Mouse (Mus musculus): ENCODE data around the gene Caln1.

The Caln1 gene

DNA sequence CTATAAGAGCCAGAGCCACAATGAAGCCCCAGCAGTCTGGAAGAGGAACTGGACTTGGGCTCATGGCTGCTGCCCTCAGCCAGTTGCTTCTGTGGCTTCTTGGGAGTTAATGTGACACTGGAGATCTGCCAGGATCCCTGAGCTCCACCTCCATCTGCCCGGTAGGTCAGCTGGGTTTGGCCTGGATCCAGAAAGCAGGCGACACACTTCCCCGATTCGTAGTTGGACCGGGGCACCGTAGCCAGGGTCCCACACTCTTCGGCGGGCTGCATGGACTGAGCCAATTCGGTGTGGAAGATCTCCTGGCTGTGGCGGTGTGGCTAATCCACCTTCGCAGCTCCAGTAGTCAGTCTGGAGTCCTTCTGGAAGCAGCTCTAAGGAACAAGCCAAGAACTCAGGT lies at the start of gene Caln1:
Gene Caln1 (plus strand): TSS at position 219 of the 400 bp plus-strand sequence.
- no peak for DNase-seq (ENCODE audit: low spot score)

DNA sequence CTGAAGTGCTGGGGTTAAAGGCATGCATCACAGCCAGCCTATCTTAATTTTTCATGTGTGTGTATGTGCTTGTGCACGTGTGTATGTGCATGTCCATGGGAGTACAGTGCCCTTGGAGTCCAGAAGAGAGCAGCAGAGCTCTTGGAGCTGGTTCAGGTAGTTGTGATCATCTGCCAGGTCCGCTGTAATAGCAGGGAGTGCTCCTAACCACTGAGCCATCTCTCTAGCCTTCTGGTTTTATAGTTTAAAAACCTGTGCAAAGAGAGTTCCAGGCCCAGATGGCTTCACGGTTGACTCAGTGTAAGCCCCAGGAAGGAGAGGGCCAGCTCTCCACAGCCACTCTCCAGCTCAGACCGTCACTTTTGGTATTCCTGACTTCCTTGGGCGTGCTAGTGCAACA lies 49.5 kb upstream of the Caln1 start:
- DNase-seq (ENCODE audit: low spot score), result no peak

DNA sequence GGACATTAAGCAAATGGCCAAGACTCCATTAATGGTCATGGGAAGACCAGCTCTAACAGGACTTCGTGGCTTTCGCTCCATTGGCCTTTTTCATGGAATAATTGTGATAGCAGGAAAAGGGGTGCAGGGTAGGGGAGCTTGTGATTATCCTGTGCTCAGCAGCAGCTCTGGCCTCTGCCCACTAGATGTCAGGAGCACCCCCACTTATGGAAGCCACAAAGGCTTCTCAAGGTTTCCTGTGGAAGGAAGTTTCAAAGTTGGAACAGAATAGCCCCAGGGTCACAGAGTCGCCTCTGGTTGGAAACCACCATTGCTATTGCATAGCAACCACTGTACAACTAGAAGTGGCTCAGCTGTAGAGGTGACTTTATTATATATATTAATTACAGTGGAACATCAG lies 48.8 kb upstream of the Caln1 start:
- no peak for DNase-seq (ENCODE audit: low spot score)

DNA sequence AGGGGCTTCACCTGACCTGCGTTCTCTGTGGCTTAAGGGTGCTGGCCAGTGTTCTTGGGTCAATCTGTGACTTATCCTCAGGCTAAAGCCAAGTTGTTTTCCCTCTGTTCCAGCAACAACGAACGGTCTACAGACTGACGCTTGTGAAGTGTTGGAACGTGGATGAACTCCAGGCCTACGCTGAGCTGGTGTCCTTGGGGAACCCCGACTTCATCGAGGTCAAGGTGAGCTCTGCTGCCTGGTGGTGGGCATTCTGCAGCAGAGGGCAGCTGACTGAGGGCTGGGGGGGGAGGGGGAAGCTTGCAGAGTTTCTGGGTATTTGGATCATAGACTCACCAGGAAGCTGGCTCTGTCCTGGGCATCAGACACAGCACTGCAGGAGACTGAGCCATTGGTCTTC lies 43.8 kb upstream of the Caln1 start:
- no peak for DNase-seq (ENCODE audit: low spot score)

DNA sequence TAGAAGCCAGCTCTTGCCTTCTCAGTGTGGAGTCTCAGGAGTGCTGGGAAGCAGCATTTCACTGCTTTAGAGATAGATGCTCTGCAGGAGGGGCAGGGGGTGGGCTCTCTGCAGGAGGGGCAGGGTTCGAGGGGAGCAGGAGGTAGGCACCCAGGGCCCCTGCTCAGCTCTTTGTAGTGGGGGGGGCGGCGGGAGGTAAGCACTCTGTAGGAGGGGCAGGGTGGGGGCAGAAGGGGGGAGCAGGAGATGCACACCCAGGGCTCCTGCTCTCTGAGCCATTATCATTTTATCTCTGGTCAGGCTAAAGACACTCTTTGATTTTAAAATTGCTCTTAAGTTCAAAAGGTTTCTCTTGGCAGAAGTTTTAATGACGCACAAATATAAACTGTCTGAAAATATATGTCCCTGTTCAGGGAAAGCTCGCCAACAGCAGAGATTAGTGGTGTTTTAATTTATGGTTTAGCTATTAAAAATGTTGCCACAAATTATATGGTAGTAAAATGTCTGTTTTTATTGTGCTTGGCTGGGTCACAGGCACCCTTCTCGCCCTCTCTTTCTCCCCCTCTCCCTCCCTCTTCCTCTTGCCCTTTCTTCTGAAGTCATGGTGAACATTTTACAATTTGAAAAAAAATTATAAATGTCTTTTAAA lies 41.5 kb upstream of the Caln1 start:
- no peak for DNase-seq (ENCODE audit: low spot score)

DNA sequence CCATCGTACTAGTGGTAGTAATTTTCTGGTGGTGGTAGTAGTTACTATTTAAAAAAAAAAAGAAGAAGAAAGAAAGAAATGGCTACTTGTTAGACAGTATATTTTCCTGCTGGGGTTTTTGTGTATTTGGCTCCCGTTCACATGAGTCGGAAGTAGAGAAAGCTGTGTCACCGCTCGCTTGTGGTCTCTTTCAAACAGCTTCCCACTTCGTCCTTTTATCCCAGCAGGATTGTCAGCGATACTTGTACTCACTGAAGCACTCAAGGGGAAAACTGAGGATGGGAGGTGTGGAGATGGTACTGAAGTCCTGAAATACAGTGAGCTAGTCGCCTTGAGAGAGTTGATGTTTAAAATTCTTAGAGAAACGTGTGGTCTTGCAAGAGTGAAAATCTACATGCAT lies 40.9 kb upstream of the Caln1 start:
- no peak for DNase-seq (ENCODE audit: low spot score)

DNA sequence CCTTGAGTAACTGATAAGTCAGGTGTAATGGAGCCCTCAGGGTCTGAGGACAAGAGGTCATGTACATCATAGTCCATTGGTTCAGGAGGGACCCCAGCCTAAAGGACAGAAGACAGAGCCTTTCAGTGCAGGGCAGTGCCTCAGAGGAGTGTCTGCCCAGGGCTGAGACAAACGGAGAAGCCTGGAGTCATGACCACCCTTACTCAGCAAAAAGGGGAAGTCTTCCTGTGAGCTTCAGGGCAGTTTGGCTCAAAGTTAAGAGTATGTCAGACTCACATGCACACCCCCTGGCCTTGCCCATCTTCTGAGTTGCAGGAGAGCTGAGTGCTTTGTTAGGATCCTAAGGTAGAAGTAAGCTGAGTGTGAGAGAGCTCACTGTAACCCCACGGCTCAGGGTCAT lies 39.4 kb upstream of the Caln1 start:
- no peak for DNase-seq (ENCODE audit: low spot score)

DNA sequence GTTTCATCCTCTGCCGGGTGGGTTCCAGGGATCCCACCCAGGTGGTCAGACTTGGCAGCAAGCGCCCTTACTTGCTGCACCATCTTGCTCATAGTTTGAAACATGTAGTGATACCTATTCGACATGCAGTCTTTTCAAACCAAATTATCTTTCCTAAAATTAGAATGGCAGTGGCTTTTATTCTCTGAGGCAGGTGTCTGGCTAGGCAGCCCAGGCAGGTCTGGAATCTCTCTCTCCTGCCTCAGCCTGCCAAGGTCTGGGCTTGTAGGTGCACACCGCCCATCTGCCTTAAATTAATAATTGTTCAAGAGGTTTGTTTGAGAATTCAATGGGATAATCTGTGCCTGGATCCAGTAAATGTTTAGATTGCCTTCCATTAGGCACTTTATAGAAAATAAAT lies 38.5 kb upstream of the Caln1 start:
- no peak for DNase-seq (ENCODE audit: low spot score)

DNA sequence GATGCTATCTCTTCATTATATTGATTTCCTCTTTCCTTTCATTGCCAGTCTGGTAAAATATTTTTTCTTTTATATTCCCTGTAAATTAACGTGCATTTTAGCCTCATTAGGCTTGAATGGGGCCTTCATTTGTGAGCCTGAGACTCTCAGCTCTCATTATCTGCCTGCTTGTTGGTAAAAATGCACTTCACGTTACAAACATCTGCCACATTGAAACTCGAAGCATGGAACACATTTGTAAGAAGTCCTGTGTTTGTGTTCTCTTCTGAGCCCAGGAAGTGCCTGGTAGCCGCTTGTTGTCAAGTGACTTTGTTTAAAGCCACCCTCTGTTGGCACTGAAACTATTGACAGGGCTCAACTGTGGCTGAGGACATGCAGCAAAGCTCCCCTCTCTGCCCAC lies 38.0 kb upstream of the Caln1 start:
- no peak for DNase-seq (ENCODE audit: low spot score)

DNA sequence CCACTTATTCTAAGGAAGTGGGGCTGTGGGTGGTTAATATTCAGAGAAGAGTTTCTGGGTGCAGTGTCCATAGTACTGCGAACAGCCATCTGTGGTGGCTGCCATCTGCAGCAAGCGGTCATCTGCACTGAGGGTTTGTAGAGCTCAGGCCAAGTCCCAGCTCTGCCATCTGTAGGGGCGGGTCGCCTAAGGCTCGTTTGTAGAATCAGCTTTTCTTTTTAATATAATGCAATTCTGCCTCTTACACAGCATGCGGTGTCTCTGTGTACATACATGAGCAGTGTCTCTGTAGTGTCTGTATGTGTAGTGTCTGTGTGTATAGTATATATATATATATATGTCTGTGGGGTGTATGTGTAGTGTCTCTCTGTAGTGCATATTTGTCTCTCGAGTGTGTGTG lies 35.7 kb upstream of the Caln1 start:
- no peak for DNase-seq (ENCODE audit: low spot score)

DNA sequence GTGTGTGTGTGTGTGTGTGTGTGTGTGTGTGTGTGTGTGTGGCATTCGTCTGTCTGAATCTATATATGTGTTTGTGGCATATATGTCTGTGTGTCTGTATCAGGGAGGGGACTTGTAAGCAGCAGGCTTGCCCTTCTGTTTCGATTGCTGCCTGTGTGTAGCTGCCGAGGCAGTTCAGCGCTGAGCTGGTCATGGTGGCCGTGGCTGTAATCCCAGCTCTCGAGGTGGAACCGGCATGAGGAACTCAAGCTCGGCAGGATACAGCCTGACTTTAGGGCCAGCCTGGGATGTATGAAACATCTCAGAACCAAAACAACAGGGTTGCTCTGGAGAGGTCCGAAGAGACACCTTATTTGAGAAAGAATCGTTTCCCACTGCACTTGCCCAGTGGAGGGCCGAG lies 35.3 kb upstream of the Caln1 start:
- no peak for DNase-seq (ENCODE audit: low spot score)

DNA sequence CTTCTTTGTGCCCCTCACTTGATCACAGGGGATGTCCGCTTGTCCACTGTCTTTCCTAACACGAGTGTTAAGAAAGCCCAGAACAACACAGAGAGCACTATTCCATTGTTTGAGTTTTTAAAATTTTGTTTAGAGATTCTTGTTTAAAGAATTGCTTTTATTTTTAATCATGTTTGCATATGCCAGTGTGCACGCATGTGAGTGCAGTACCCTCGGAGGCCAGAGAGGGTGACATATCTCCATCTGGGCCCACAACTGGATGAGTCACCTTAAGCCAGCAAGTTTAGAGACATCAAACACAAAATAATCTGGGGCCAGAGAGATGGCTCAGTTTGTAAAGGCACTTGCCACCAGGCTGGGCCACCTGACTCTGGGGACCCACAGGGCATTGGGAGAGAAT lies 33.8 kb upstream of the Caln1 start:
- DNase-seq (ENCODE audit: low spot score), result no peak

DNA sequence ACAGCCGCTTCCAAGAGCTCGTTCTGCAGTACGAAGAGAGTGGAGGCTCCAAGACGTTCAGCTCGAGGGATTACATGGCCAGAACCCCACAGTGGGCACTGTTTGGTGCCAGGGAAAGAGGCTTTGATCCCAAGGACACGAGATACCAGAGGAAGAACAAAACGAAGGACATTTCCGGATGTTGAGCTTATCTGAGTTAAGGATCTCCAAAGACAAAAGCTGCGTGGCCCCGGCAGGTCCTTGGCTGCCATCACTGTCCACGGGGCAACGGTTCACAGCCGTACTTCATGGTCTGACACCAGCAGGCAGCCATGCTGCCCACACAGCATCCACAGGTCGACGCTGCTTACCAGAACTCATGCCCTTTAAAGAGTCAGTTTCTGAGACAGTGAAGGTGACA lies 28.6 kb upstream of the Caln1 start:
- no peak for DNase-seq (ENCODE audit: low spot score)

DNA sequence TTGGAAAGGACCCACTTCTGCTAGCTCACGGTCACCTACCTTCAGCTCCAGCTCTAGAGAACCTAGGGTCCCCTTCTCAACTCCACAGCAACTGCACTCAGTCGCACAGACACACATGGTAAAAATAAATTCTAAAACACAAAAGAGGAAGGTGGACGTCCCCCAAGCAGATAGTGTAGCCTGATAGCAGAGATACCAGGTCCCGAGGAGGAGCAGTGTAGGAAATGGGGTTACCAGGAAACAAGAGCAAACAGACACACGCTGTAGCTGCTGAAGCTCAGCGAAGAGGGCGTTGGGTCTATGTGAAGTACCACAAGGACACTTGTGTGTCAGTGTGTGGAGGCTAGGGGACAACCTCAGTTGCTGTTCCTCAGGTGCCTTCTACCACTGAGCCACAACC lies 24.3 kb upstream of the Caln1 start:
- DNase-seq (ENCODE audit: low spot score), result no peak

DNA sequence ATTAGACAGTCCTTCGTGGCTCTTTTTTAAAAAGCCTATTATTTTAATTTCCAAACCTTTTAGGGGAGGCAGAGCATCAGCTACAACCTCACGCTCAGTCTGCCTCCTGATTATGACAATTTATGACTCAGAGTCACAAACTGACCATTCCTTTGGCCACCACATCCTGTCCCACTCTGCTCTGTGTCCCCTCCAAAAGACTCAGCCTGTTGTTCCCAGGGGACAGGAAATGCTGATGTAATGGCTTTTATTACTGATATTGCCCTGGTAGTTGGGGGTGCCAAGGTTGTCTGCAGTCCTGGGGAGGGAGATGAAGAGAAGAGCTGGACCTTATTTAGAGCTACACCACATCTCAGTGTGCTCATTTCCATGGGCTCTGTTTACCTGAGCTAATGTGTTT lies 23.4 kb upstream of the Caln1 start:
- DNase-seq (ENCODE audit: low spot score), result no peak

DNA sequence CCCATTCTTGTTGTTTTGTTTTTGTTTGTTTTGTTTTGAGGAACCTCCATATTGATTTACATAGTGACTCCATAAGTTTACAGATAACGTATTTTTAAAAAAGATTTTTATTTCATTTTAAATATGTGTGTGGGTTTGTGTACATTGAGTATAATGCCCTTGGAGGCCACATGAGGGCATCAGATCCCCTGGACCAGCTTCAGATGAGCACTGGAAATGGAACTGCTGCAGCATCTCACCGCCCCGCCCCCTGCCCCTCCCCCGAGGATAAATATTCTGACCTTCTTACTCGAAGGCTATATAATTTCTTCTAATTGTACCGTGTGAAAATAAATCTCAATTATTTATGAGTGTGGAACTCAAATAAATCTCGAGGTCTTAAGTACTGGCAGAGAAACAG lies 14.0 kb upstream of the Caln1 start:
- no peak for DNase-seq (ENCODE audit: low spot score)

DNA sequence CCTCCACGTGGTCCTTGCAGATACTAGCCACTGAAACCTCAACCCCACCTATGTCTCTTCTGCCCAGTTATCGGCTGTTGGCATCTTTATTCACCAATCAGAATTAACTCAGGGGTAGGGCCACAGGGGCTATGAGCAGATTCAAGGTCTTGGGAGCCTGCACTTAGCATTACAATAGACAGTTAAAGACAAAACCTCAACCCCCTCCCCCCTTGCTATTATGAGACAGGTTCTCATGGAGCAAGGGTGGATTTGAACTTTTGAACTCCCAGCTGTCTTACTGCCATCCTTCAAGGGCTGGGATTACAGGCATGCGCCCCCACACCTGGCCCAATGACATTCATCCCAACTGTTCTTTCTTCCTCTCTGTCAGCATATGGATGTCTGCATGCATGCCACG lies 6.1 kb upstream of the Caln1 start:
- DNase-seq (ENCODE audit: low spot score), result no peak

DNA sequence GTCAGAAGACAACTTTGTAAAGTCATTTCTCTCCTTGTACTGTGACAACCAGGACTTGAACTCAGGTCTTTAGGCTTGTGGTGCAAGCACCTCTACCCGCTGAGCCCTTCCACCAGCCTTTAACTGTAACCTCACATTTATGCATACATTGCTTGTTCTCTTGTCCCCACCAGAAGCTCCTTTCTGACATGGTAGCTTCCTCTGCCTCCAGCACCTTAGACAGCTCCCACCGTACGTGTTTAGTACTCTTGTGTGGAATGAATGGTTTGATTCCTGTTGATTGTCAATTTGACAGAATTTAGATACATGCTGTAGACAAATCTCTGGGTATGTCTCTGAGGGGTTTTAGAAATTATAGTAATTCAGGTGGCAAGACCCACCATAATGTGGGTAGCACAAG lies 5.5 kb upstream of the Caln1 start:
- DNase-seq (ENCODE audit: low spot score), result no peak

DNA sequence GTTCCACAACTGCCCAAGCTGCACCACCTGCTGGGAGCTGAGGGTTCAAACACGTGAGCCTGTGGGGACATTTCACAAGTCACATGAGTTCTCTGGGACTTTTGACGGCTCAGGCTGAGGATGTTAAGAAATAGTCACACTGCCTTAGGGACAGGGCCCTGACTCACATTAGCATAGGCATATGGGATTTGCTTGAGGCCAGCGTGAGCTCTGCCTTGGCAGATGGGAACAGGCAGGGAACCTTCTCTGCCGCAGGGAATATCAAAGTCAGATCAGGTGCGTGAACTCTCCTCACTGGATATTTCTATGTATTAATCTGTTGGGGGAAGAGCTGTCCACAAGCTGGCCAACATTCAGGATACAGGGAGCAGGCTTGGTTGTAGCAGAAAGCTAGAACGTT lies 1.0 kb upstream of the Caln1 start:
- DNase-seq (ENCODE audit: low spot score), result no peak

DNA sequence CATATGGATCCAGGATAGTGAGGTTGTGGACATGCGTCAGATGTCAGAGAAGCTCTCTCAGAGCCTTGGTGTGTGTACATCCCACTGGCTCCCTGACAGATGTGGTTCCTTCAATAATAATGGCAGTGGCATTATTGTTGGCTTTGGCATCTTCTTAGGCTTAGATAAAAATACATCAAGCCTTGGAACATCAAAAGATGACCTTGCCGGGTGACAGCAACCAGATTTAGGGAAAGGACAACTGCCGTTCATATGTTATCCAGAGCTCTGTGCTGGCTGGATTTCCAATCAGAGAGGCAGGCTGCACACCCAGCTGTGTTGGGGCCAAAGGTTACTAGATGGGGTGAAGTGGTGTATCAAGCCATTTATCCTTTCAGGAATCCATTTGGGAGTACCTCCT lies 6.2 kb downstream of the Caln1 start:
- no peak for DNase-seq (ENCODE audit: low spot score)

DNA sequence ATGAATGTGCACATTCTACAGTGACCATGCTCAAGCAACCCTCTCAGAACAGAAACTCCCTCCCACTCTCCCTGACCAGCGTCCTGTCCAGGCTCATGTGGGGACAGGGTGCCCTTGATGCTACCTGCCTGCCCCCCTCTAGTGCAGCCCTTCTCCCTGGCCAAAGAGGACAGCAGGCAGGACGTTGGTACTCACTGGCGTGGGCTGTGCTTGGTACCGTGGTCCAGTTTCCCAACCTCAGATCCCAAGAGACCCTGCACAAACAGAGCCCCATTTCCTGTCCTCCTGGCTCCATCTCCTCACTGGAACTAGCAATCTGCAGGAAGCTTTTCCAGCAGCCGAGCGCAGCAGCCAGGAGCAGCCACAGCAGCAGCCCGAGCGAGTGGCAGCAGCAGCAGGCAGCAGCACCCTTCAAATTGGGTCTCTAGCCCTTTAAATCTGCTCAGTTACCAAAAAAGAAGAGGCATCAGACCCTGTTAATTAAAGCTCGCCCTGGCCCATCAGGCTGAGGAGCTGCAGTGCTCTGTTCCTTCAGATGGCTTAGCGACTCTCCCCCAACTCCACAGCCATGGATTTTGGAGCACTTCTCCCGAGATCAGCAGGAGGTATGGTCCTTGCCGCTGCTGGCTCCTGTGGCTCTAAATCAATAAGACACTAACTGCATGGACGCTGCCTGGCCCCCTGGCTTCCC lies 15.1 kb downstream of the Caln1 start, which contains the start of gene A330070K13Rik:
Gene A330070K13Rik (minus strand): TSS at position 410 of the 691 bp plus-strand sequence.
- no peak for DNase-seq (ENCODE audit: low spot score)

DNA sequence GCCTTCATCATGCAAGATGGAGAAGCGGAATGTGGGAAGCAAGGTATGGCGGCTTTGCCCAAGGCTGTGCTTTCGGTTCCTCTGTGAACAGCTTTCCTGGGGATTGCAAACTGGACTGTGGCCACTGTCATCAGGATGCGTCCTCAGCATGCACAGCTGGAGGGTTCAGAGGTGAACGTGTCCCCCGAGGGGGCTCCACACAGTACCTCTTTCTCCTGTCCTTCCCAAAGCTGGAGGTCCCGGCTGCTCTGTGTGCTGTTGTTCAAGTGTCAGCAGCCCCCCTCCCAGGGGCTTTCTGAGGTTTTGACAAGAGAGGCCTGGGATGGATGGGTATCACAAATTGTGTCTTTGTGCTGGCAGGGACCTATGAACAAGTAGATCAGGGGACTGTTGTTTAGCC lies 17.2 kb downstream of the Caln1 start:
- DNase-seq (ENCODE audit: low spot score), result no peak

DNA sequence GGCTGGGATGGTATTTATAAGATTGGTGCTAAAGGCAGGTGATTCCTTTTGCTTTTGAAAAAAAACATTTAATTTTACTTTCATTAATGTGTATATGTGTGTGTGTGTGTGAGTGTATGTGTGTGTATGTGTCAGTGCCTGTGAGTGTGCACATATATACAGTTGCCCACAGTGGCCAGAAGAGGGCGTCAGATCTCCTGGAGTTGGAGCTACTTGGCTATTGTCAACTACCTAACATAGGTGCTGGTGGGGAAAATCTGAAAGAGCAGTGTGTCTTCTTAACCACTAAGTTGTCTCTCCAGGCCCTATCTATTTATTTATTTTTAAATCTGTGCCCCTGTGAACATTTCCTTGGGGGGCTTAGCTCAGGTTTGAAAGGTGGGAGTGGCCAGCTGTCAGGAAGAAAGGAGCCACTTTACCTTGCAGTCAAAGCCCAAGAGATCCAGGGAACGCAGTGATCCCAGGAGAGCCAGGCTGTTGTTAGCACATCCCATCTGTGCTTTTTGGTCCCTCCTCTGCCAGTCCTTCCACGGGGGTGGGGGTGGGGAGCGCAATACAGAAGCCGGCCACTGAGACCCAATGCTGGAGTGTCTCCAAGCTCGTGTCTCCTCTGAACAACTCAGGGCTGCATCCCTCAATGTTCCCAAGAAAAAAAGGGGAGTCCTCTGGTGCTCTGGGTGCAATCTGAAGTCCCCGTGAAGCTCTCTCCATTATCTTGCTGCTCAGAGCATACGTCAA lies 24.5 kb downstream of the Caln1 start:
- DNase-seq (ENCODE audit: low spot score), result no peak

Measured in urinary bladder, postnatal 10 days (tissue).